Mouse (Mus musculus) urinary bladder, postnatal 10 days (tissue): ENCODE data around the gene Tmem131.

Experiments used
- DNase-seq: peaks from one replicate; pipeline ENCODE4 v3.0.0; 2022; ENCODE audit warnings: low spot score

Tmem131 gene

GRCm38 (mm10) chr1:36886489-36886888 lies 57.0 kb downstream of the Tmem131 start:
- no peak for DNase-seq

- no peak for DNase-seq
Observed at GRCm38 (mm10) chr1:36884536-36884935, 58.9 kb downstream of the Tmem131 start.

GRCm38 (mm10) chr1:36883805-36884204 lies 59.7 kb downstream of the Tmem131 start:
- no peak for DNase-seq

GRCm38 (mm10) chr1:36879154-36879553 lies 64.3 kb downstream of the Tmem131 start:
- DNase-seq: no peak

- DNase-seq: no peak
Observed at GRCm38 (mm10) chr1:36877126-36877525, 66.3 kb downstream of the Tmem131 start.

- DNase-seq: no peak
Observed at GRCm38 (mm10) chr1:36874874-36875561, 68.4 kb downstream of the Tmem131 start.

GRCm38 (mm10) chr1:36871238-36871637 lies 72.2 kb downstream of the Tmem131 start:
- DNase-seq: no peak

- DNase-seq: no peak
Observed at GRCm38 (mm10) chr1:36870518-36870917, 72.9 kb downstream of the Tmem131 start.

GRCm38 (mm10) chr1:36864757-36865156 lies 78.7 kb downstream of the Tmem131 start:
- DNase-seq: no peak

GRCm38 (mm10) chr1:36861775-36862174 lies 81.7 kb downstream of the Tmem131 start:
- DNase-seq: no peak

GRCm38 (mm10) chr1:36860876-36861275 lies 82.6 kb downstream of the Tmem131 start:
- DNase-seq: no peak

- no peak for DNase-seq
Observed at GRCm38 (mm10) chr1:36860431-36860849, 83.0 kb downstream of the Tmem131 start.

GRCm38 (mm10) chr1:36857081-36857480 lies 86.4 kb downstream of the Tmem131 start:
- DNase-seq: no peak

- no peak for DNase-seq
Observed at GRCm38 (mm10) chr1:36854198-36854765, 89.2 kb downstream of the Tmem131 start.

GRCm38 (mm10) chr1:36852085-36852484 lies 91.4 kb downstream of the Tmem131 start:
- no peak for DNase-seq

GRCm38 (mm10) chr1:36851392-36851791 lies 92.1 kb downstream of the Tmem131 start:
- DNase-seq: no peak

GRCm38 (mm10) chr1:36848036-36848435 lies 95.4 kb downstream of the Tmem131 start:
- no peak for DNase-seq

GRCm38 (mm10) chr1:36847276-36847675 lies 96.2 kb downstream of the Tmem131 start:
- DNase-seq: no peak

GRCm38 (mm10) chr1:36845031-36845430 lies 98.4 kb downstream of the Tmem131 start:
- DNase-seq: no peak

GRCm38 (mm10) chr1:36841806-36842205 lies 101.7 kb downstream of the Tmem131 start:
- no peak for DNase-seq

- DNase-seq: no peak
Observed at GRCm38 (mm10) chr1:36840959-36841358, 102.5 kb downstream of the Tmem131 start.

- no peak for DNase-seq
Observed at GRCm38 (mm10) chr1:36839858-36840257, 103.6 kb downstream of the Tmem131 start.

- DNase-seq: no peak
Observed at GRCm38 (mm10) chr1:36836274-36836954, 107.1 kb downstream of the Tmem131 start.
